Mouse (Mus musculus) E14TG2a.4 (cell line): Measurements from ENCODE around the gene Gna11.

ENCODE experiments used
- H3K27me3 ChIP-seq: 2 replicates; pipeline ENCODE4 v1.6.1; 2014; ENCODE audit warnings: low read length, control low read depth; ENCODE audit not compliant: insufficient read depth
- H3K36me3 ChIP-seq: 2 replicates; pipeline ENCODE4 v1.6.1; 2014; ENCODE audit warnings: low read length, control low read depth; ENCODE audit not compliant: insufficient read depth
- H3K4me1 ChIP-seq: replicated peaks from 2 replicates; pipeline ENCODE4 v1.6.1; 2014; ENCODE audit warnings: low read depth, low read length, control low read depth
- H3K4me3 ChIP-seq: replicated peaks from 2 replicates; pipeline ENCODE4 v1.5.1; 2014; ENCODE audit warnings: mild to moderate bottlenecking, low read length
- H3K9me3 ChIP-seq: 2 replicates; pipeline ENCODE4 v1.6.1; 2014; ENCODE audit warnings: low read length, control low read depth
- CTCF ChIP-seq: conservative IDR thresholded peaks from 2 replicates; pipeline ENCODE4 v1.5.1; 2014; ENCODE audit warnings: low read length
- NANOG ChIP-seq: IDR thresholded peaks from 2 replicates; pipeline ENCODE4 v1.6.1; 2014; ENCODE audit warnings: borderline replicate concordance, low read length, mixed read lengths
- POU5F1 ChIP-seq: IDR thresholded peaks from 2 replicates; pipeline ENCODE4 v1.6.1; 2014; ENCODE audit warnings: low read length, borderline replicate concordance

Gene Gna11

DNA sequence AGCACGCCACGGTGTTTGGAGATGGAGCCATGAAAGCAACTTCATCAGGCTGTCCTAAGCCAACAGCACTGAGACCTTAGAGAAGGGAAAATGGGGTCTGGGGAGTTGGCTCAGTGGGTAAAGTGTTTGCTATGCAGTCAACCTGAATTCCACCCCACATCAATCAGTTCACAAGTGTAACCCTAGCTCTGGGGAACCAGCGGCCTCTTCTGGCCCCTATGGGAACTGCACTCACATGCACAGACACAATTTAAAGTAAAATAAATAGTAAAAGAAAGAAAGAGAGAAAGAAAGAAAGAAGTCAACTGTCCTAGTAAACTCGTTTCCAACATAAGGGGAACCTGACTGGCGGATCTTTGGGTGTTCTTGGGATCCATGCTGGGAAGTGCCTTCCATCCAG is 31.2 kb downstream of the Gna11 start:
- Histone ChIP-seq H3K9me3 (peaks cover 8% of the 10 kb centered on the region), H3K36me3 (no peaks in the 10 kb centered on the region), H3K4me1 (peaks cover 54% of the 10 kb centered on the region), H3K4me3 (no peak overlapping the region), H3K27me3 (peaks cover 28% of the 10 kb centered on the region)
- TF ChIP-seq NANOG (no peak), CTCF (peak; percentile 76)

DNA sequence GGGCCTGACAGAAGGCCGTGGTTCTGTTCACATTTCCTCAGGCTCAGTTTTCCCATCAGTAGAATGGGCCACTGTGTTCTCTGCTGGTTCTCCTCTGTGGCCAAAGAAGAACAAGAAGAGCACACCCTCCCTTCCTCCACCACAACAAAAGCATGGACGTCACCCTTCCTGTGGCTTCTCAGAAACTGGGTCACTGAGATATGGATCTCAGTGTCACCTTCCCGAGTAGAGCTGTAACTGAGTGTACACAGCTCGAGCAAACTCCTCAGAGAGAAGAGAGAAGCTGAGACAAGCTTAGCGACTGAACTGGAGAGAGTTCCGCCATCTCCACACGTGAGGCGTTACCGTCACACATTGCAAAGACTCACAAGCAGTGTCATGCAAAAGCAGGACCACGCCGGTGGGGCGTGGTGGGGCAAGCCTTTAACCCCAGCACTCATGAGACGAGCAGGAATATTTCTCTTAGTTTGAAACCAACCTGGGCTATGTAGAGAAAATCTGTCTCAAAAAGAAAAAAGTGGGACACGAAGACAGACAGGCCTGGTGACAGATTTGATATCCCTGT is 34.7 kb downstream of the Gna11 start:
- Histone ChIP-seq H3K4me3 (peak overlapping the region; percentile 5; the same call in 1 of the 2 replicates), H3K27me3 (peaks cover 28% of the 10 kb centered on the region), H3K4me1 (peaks cover 72% of the 10 kb centered on the region), H3K9me3 (peaks cover 9% of the 10 kb centered on the region), H3K36me3 (peaks cover 15% of the 10 kb centered on the region)
- TF ChIP-seq POU5F1 (no peak; the same call in 1 of the 2 replicates), CTCF (no peak), NANOG (no peak)

DNA sequence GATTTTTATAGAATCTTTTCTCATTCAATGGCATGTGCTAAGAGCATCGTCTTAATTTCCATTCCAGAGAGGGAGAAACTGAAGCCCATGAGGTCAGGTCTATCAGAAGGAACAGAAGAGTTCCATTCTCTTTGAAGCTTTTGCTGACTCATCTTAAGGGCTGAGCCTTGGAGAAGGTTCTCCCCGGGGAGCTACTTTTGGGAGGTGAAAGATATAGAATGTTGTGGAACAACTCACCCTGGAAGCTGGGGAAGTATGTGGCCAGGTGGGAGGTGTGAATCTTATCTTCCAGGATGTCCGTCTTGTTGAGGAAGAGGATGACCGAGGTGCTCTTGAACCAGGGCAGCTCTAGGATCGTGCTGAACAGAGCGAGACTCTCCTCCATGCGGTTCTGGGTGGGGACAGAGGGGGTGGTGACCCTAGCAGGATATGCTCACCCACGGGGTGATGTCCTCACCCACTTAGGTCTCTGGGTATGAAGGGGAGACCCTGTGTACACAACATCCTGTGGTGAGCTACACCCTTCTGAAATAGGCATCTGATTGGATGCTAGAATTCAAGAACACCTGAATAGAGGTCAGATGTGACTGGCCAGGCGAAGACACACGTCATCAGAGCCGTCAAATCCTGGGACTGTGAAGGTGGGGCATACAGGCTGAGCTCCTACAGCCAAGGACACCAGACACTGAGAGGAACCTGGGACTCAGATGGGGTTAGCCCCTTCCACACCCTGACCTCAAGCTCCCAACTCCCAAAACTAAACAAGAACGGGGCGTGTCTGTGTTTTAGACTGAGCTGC is 37.1 kb downstream of the Gna11 start:
- TF ChIP-seq CTCF = no peak
- no peak for TF ChIP-seq POU5F1
- TF ChIP-seq NANOG = no peak
- Histone ChIP-seq H3K27me3 (peaks cover 19% of the 10 kb centered on the region), H3K4me1 (peaks cover 91% of the 10 kb centered on the region), H3K36me3 (peaks cover 38% of the 10 kb centered on the region), H3K9me3 (peaks cover 6% of the 10 kb centered on the region; the same call in 1 of the 2 replicates), H3K4me3 (peak overlapping the region; percentile 76)

DNA sequence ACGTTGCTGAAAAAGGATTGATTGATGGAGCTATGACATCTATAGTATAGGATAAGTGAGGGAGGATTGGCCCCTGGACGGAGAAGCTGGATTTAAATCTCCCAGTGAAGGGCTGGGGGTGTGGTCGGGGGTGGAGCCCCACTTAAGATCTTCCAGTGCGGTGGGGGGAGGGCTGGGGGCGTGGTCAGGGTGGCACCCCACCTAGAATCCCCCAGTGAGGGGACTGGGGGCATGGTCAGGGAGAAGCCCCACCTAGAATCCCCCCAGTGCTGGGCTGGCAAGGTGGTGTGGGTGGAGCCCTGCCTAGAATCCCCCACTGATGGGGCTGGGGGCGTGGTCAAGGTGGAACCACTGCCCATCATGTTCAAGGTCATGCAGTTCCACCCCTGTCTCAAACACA is 37.9 kb downstream of the Gna11 start:
- peak overlapping the region; percentile 76 for H3K4me3 ChIP-seq
- TF ChIP-seq NANOG (peak; percentile 47; the same call in 1 of the 2 replicates), POU5F1 (no peak)
- peaks cover 6% of the 10 kb centered on the region; the same call in 1 of the 2 replicates for H3K9me3 ChIP-seq
- peaks cover 90% of the 10 kb centered on the region for H3K4me1 ChIP-seq
- peaks cover 43% of the 10 kb centered on the region for H3K36me3 ChIP-seq
- peaks cover 11% of the 10 kb centered on the region for H3K27me3 ChIP-seq

DNA sequence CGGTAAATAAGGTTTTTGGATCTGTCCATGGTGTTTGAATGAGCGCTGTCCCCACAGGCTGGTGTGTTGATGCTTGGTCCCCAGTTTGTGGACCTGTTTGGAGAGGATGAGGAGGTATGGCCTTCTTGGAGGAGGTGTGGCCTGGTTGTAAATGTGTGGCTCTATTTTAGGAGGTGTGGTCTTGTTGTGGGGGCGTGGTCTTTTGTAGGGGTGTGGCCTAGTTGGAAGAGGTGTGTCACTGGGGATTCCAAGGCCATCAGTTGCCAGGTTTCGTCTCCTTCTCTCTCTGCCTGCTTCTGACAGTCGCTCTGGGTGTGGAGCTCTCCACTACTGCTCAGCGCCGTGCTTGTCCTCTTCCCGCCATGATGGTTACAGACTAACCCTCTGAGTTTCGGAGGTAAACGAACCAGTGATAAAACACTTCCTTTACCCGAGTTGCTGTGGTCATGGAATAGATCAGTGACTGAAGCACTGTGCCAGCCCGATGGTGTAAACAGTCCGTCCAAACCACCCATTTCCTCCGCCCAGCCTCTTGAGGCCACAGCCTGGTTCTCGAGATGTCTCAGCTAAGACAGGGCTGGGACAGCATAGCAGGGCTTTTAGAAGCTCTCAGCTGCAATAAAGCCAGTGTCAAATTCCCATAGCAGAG is 39.9 kb downstream of the Gna11 start:
- Histone ChIP-seq H3K4me3 (peak overlapping the region; percentile 41), H3K36me3 (peaks cover 57% of the 10 kb centered on the region), H3K9me3 (peaks cover 6% of the 10 kb centered on the region; the same call in 1 of the 2 replicates), H3K27me3 (no peaks in the 10 kb centered on the region), H3K4me1 (peaks cover 79% of the 10 kb centered on the region)
- TF ChIP-seq POU5F1 = no peak
- no peak for TF ChIP-seq CTCF
- no peak for TF ChIP-seq NANOG

DNA sequence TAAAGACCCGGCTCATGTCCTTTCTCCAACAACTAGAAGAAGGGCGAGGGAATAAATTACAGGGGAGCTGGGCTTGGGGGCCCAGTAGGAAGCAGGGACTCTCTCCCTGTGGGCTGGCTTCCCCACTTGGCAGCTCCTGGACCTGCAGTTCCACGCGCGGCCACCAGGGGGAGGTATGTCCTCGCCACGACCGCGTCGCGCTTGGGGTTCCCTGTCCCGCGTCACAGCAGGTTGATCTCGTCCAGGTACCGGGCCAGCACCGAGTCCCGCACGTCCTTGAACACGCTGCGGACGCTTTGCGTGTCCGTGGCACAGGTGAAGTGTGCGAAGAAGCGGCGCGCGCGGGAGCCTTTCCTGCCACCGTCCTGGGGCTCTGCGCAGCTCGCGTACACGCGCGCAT is 42.3 kb downstream of the Gna11 start:
- Histone ChIP-seq H3K36me3 (peaks cover 57% of the 10 kb centered on the region), H3K4me3 (peak overlapping the region; percentile 75), H3K27me3 (no peaks in the 10 kb centered on the region), H3K4me1 (peaks cover 77% of the 10 kb centered on the region), H3K9me3 (peaks cover 6% of the 10 kb centered on the region; the same call in 1 of the 2 replicates)
- TF ChIP-seq NANOG (no peak), CTCF (peak; percentile 96)

DNA sequence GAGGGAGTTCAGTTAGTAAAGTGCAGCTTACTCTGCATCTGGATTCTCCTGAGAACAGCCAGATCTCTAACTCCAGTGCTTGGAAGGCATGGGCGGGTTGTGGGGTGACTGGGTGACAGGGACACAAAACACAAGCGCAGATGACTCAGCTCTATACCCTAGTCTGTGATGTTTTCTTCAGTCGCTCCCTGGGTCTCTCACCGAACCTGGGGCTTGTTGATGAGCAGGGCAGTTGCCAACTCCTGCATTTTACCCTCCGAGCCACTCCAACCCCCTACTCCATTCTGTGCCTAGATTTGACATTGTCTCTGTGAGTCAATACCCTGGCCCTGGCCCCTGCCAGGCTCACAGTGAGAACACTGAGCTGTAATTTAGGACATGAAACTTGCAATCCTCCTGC is 43.1 kb downstream of the Gna11 start:
- peaks cover 78% of the 10 kb centered on the region for H3K4me1 ChIP-seq
- H3K36me3 ChIP-seq = peaks cover 57% of the 10 kb centered on the region
- H3K4me3 ChIP-seq = no peak overlapping the region
- TF ChIP-seq NANOG = no peak
- TF ChIP-seq POU5F1 = no peak
- TF ChIP-seq CTCF = no peak
- no peaks in the 10 kb centered on the region for H3K27me3 ChIP-seq
- peaks cover 6% of the 10 kb centered on the region; the same call in 1 of the 2 replicates for H3K9me3 ChIP-seq

DNA sequence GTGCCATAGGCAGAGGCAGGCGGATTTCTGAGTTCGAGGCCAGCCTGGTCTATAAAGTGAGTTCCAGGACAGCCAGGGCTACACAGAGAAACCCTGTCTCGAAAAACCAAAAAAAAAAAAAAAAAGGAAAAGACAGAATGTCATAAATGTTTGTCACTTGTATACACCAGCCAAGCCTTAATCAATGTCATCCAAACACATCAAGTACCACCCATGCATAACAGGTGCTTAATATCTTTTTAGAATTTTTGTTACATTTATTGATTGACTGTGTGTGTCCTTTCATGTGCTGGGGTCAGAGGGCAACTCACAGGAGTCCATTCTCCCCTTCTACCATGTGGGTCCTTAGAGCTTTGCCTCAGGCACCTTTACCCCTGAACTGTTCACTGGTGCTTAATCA is 45.0 kb downstream of the Gna11 start, which contains the start of gene S1pr4:
S1pr4 (minus strand) TSS at position 101 of the 400 bp plus-strand sequence.
- Histone ChIP-seq H3K4me3 (peak within 1 kb of the TSS; percentile 74), H3K36me3 (peaks cover 41% of the 10 kb centered on the region), H3K4me1 (peaks cover 70% of the 10 kb centered on the region), H3K27me3 (no peaks in the 10 kb centered on the region), H3K9me3 (peaks cover 2% of the 10 kb centered on the region; the same call in 1 of the 2 replicates)
- TF ChIP-seq POU5F1 (no peak), NANOG (no peak), CTCF (no peak)
